Mouse (Mus musculus): ENCODE data around the gene Fbxw15.
"Not testable (repeated sequence)": the region's sequence is repeated elsewhere in the genome, so short reads cannot be mapped to it uniquely, and the experiment has no call there.

Fbxw15 gene

GRCm38 (mm10) chr9:109568162-109568561 is at the start of gene Fbxw15:
Gene Fbxw15 (minus strand): TSS chr9:109568262.
- not testable (repeated sequence) for DNase-seq (ENCODE audit: low spot score in 2 of 2)

- peak in 1 of 2 experiments; percentile 5 for DNase-seq (ENCODE audit: low spot score in 2 of 2)
Measured at GRCm38 (mm10) chr9:109606837-109607236, 38.8 kb upstream of the Fbxw15 start.

- not testable (repeated sequence) for DNase-seq (ENCODE audit: low spot score in 2 of 2)
Measured at GRCm38 (mm10) chr9:109602128-109602527, 34.1 kb upstream of the Fbxw15 start.

GRCm38 (mm10) chr9:109597226-109597625 is 29.2 kb upstream of the Fbxw15 start:
- no peak for DNase-seq (ENCODE audit: low spot score in 2 of 2)

- no peak for DNase-seq (ENCODE audit: low spot score in 2 of 2)
Measured at GRCm38 (mm10) chr9:109594866-109595265, 26.8 kb upstream of the Fbxw15 start.

GRCm38 (mm10) chr9:109565546-109565945 is 2.5 kb downstream of the Fbxw15 start:
- DNase-seq (ENCODE audit: low spot score in 2 of 2), result no peak

GRCm38 (mm10) chr9:109562106-109562505 is 6.0 kb downstream of the Fbxw15 start:
- DNase-seq (ENCODE audit: low spot score in 2 of 2), result not testable (repeated sequence)

- no peak for DNase-seq (ENCODE audit: low spot score in 2 of 2)
Measured at GRCm38 (mm10) chr9:109552483-109552882, 15.6 kb downstream of the Fbxw15 start.

GRCm38 (mm10) chr9:109549666-109550065 is 18.4 kb downstream of the Fbxw15 start:
- not testable (repeated sequence) for DNase-seq (ENCODE audit: low spot score in 2 of 2)

GRCm38 (mm10) chr9:109523385-109524064 is 44.5 kb downstream of the Fbxw15 start:
- DNase-seq (ENCODE audit: low spot score in 2 of 2), result no peak
